18 mouse cellular contexts compared by ENCODE assay signal in the genomic region with DNA sequence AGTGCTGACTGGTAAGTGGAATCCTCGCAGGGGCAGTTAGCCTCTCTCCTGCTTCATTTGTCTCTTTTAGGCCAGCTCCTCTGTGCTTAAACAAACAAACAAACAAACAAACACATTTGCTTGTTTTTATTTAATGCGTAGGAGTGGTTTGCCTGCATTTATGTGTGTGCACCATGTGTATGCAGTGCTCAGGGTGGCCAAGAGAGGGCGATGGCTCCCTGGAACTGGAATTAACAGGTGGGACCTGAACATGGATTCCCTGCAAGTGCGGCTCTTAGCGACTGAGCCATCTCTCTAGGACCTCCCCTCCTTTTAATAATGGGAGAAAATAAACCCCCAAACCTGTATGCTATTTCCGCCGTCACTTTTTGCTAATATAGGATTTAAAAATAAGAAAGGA.
DNase-seq lines count a peak whose midpoint lies in the region; ATAC-seq and TF ChIP-seq lines count a peak whose summit lies in the region.
"Had no signal": no experiment of that assay in that cellular context is flagged by ENCODE, and none has a peak within 500 bp of the region (broad histone marks: within the 10 kb centered on the region; RNA-seq: fewer than 3 reads in every experiment).

No protein-coding gene starts in this region.

- no peak overlapping the region for H3K27ac ChIP-seq in forebrain, postnatal 0 days (ENCODE audit: low read depth, low read length)
- H3K27ac ChIP-seq in forebrain, embryonic 11.5 days (ENCODE audit: low read depth, low read length): no peak overlapping the region
- H3K27ac ChIP-seq in liver, embryonic 14.5 days: no peak overlapping the region
- H3K27ac ChIP-seq in embryonic fibroblast, embryonic 13.5 days (ENCODE audit: insufficient read depth, low read length): no peak overlapping the region
- H3K27ac ChIP-seq in midbrain, embryonic 14.5 days (replicated peaks; ENCODE audit: low read depth, low read length): no peak overlapping the region
- H3K27ac ChIP-seq: forebrain, embryonic 15.5 days; liver, embryonic 15.5 days; neural tube, embryonic 15.5 days had no signal

- no peak for DNase-seq in forebrain, postnatal 0 days
- DNase-seq in forebrain, embryonic 11.5 days (ENCODE audit: low spot score): no peak
- no peak for DNase-seq in liver, embryonic 14.5 days (ENCODE audit: low read depth in 3 of 3, low spot score in 3 of 3)
- no peak for DNase-seq in liver
- no peak for DNase-seq in neural tube, embryonic 10.5 days (ENCODE audit: extremely low spot score, low spot score)
- DNase-seq in midbrain, embryonic 14.5 days: no peak
- DNase-seq: adrenal gland, postnatal 14 days; cerebellum, adult 8-10 months; gastrocnemius, postnatal 36 days; heart, postnatal 4 days; retina, postnatal 1 day; thymus, postnatal 14 days had no signal

- H3K27me3 ChIP-seq in forebrain, postnatal 0 days (ENCODE audit: insufficient read depth, low read length): no peaks in the 10 kb centered on the region
- H3K27me3 ChIP-seq in forebrain, embryonic 11.5 days (ENCODE audit: control insufficient read depth, insufficient read depth, low read length): no peaks in the 10 kb centered on the region
- no peaks in the 10 kb centered on the region for H3K27me3 ChIP-seq in liver, embryonic 14.5 days (ENCODE audit: control insufficient read depth, insufficient read depth, low read length)
- H3K27me3 ChIP-seq in E14TG2a.4 (ENCODE audit: insufficient read depth, low read length): no peaks in the 10 kb centered on the region
- H3K27me3 ChIP-seq in midbrain, embryonic 14.5 days (ENCODE audit: control insufficient read depth, insufficient read depth, low read length): no peaks in the 10 kb centered on the region
- H3K27me3 ChIP-seq: forebrain, embryonic 15.5 days; heart, embryonic 12.5 days; liver, embryonic 15.5 days; neural tube, embryonic 15.5 days had no signal

- H3K9me3 ChIP-seq in forebrain, postnatal 0 days (ENCODE audit: low read length): no peaks in the 10 kb centered on the region
- no peaks in the 10 kb centered on the region for H3K9me3 ChIP-seq in forebrain, embryonic 11.5 days (ENCODE audit: control insufficient read depth, low read length)
- no peaks in the 10 kb centered on the region for H3K9me3 ChIP-seq in liver, embryonic 14.5 days (ENCODE audit: control insufficient read depth, low read length)
- H3K9me3 ChIP-seq in E14TG2a.4 (ENCODE audit: low read length): no peaks in the 10 kb centered on the region
- H3K9me3 ChIP-seq in midbrain, embryonic 14.5 days (ENCODE audit: control insufficient read depth, low read length): no peaks in the 10 kb centered on the region
- H3K9me3 ChIP-seq: forebrain, embryonic 15.5 days; liver, embryonic 15.5 days; neural tube, embryonic 15.5 days had no signal

- no peaks in the 10 kb centered on the region for H3K4me1 ChIP-seq in forebrain, postnatal 0 days (ENCODE audit: insufficient read depth)
- H3K4me1 ChIP-seq in forebrain, embryonic 11.5 days (replicated peaks; ENCODE audit: control insufficient read depth, insufficient read depth, low read length): 0 out of 2 replicates have a peak, but pooled peaks cover 1% of the 10 kb centered on the region
- no peaks in the 10 kb centered on the region for H3K4me1 ChIP-seq in liver, embryonic 14.5 days (replicated peaks; ENCODE audit: control insufficient read depth in 2 of 2, insufficient read depth in 2 of 2, low read length in 1 of 2)
- H3K4me1 ChIP-seq in E14TG2a.4 (replicated peaks; ENCODE audit: low read depth, low read length): peaks cover 46% of the 10 kb centered on the region
- H3K4me1 ChIP-seq in embryonic fibroblast, embryonic 13.5 days (ENCODE audit: control insufficient read depth, insufficient read depth, low read length): peaks cover 9% of the 10 kb centered on the region; the same call in 1 of the 2 replicates
- no peaks in the 10 kb centered on the region for H3K4me1 ChIP-seq in midbrain, embryonic 14.5 days (ENCODE audit: control insufficient read depth, insufficient read depth, low read length)
- H3K4me1 ChIP-seq: liver, embryonic 15.5 days had no signal

- 96% methylated on average over 7 of the region's 7 CpGs for WGBS in forebrain, postnatal 0 days
- WGBS in forebrain, embryonic 11.5 days: 93% methylated on average over 7 of the region's 7 CpGs
- 75% methylated on average over 7 of the region's 7 CpGs for WGBS in liver, embryonic 14.5 days (ENCODE audit: insufficient replicate concordance)
- whole genome bisulfite sequencing in midbrain, embryonic 14.5 days: 95% methylated on average over 7 of the region's 7 CpGs

- peak; percentile 26; the same call in 1 of the 2 replicates for TF ChIP-seq CTCF in forebrain, postnatal 0 days (IDR thresholded peaks at IDR 0.05; ENCODE audit: low read depth)
- TF ChIP-seq CTCF in liver, embryonic 14.5 days (IDR thresholded peaks at IDR 0.05; ENCODE audit: low read depth): 0 out of 2 replicates have a peak, but pooled peaks have one; percentile 34
- peak; percentile 94 for TF ChIP-seq CTCF in E14TG2a.4 (conservative IDR thresholded peaks at IDR 0.05; ENCODE audit: low read length)
- 0 out of 2 replicates have a peak, but pooled peaks have one; percentile 15 for TF ChIP-seq CTCF in embryonic fibroblast, embryonic 13.5 days (IDR thresholded peaks at IDR 0.05; ENCODE audit: borderline replicate concordance, insufficient read depth, low read length)

- ATAC-seq in forebrain, postnatal 0 days: no peak
- ATAC-seq in forebrain, embryonic 11.5 days (replicated peaks; ENCODE audit: low FRiP score): no peak
- no peak for ATAC-seq in liver, embryonic 14.5 days (ENCODE audit: insufficient read depth)
- no peak for ATAC-seq in midbrain, embryonic 14.5 days (ENCODE audit: low FRiP score, low TSS enrichment)
- ATAC-seq: forebrain, embryonic 15.5 days had no signal

- no peak for TF ChIP-seq POLR2A in embryonic fibroblast, embryonic 13.5 days (IDR thresholded peaks at IDR 0.05; ENCODE audit: low read depth, low read length)

- H3K9ac ChIP-seq in forebrain, postnatal 0 days: no peak overlapping the region
- no peak overlapping the region for H3K9ac ChIP-seq in forebrain, embryonic 11.5 days (ENCODE audit: low read length)
- H3K9ac ChIP-seq in liver, embryonic 14.5 days (replicated peaks): no peak overlapping the region
- H3K9ac ChIP-seq in midbrain, embryonic 14.5 days (replicated peaks; ENCODE audit: low read length): no peak overlapping the region
- H3K9ac ChIP-seq: forebrain, embryonic 15.5 days; heart, embryonic 12.5 days; liver, embryonic 15.5 days; neural tube, embryonic 15.5 days had no signal

- no peak overlapping the region for H3K4me3 ChIP-seq in forebrain, postnatal 0 days (ENCODE audit: low read depth, low read length)
- H3K4me3 ChIP-seq in forebrain, embryonic 11.5 days (ENCODE audit: low read depth, low read length): no peak overlapping the region
- H3K4me3 ChIP-seq in liver, embryonic 14.5 days (ENCODE audit: insufficient read depth in 1 of 2, low read depth in 2 of 2, low read length in 2 of 2): no peak overlapping the region
- H3K4me3 ChIP-seq in E14TG2a.4 (replicated peaks; ENCODE audit: low read length): peak overlapping the region; percentile 41; the same call in 1 of the 2 replicates
- no peak overlapping the region for H3K4me3 ChIP-seq in embryonic fibroblast, embryonic 13.5 days (ENCODE audit: insufficient read depth, low read length)
- no peak overlapping the region for H3K4me3 ChIP-seq in midbrain, embryonic 14.5 days (replicated peaks; ENCODE audit: low read depth, low read length)
- H3K4me3 ChIP-seq: forebrain, embryonic 15.5 days; heart, embryonic 12.5 days; liver, embryonic 15.5 days; neural tube, embryonic 15.5 days had no signal

- no peak overlapping the region for H3K4me2 ChIP-seq in forebrain, postnatal 0 days (ENCODE audit: low read depth)
- no peak overlapping the region for H3K4me2 ChIP-seq in forebrain, embryonic 11.5 days (ENCODE audit: low read depth, low read length, severe bottlenecking)
- H3K4me2 ChIP-seq in liver, embryonic 14.5 days (ENCODE audit: low read depth): no peak overlapping the region
- no peak overlapping the region for H3K4me2 ChIP-seq in midbrain, embryonic 14.5 days (ENCODE audit: low read length)
- H3K4me2 ChIP-seq: forebrain, embryonic 15.5 days; heart, embryonic 12.5 days; liver, embryonic 15.5 days; neural tube, embryonic 15.5 days had no signal

- H3K36me3 ChIP-seq in forebrain, postnatal 0 days (ENCODE audit: insufficient read depth): no peaks in the 10 kb centered on the region
- H3K36me3 ChIP-seq in forebrain, embryonic 11.5 days (ENCODE audit: control insufficient read depth, insufficient read depth, low read length): no peaks in the 10 kb centered on the region
- no peaks in the 10 kb centered on the region for H3K36me3 ChIP-seq in liver, embryonic 14.5 days (replicated peaks; ENCODE audit: control insufficient read depth, insufficient read depth, low read depth)
- H3K36me3 ChIP-seq in E14TG2a.4 (ENCODE audit: insufficient read depth, low read length): no peaks in the 10 kb centered on the region
- H3K36me3 ChIP-seq in midbrain, embryonic 14.5 days (ENCODE audit: control insufficient read depth, insufficient read depth, low read length): no peaks in the 10 kb centered on the region
- H3K36me3 ChIP-seq: forebrain, embryonic 15.5 days; heart, embryonic 12.5 days; liver, embryonic 15.5 days; neural tube, embryonic 15.5 days had no signal

- no peak for TF ChIP-seq EP300 in liver, embryonic 14.5 days (IDR thresholded peaks at IDR 0.05; ENCODE audit: low read depth)

Comparison
In these comparisons a context has a peak if more than half of its experiments do, and no peak if none do; other contexts are left out.
1. CTCF ChIP-seq: peak in every context shown above with its lines; median percentile 94 in E14TG2a.4; 34 in liver, embryonic 14.5 days; 26 in forebrain, postnatal 0 days; 15 in embryonic fibroblast, embryonic 13.5 days.